Mouse (Mus musculus): ENCODE measurements around the gene Parva. TPM values are rescaled to one million over a fixed set of nuclear protein-coding genes. Genes with fewer than 3 reads are reported as not detected.

The Parva gene
- polyA plus RNA-seq, 1 experiment from 2014 or later, result 17.4 TPM

DNA sequence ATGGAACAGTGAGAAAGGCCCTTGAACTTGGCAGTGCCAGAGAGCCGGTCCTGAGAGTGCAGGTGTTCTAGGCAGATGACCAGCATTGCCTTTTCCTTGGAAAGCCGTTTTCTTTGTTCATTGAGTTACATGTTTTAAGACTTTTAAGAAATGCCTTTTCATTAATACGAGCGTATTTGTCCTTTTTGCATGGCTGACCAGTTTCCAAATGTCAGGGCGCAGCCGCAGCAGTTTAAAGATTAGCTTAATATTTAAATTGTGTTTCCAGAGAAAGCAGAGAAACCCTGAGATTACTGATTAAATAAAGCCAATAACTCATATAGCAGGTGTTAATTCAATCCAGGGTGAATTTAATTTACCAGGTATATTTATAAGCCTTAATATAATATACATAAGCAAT is 14.0 kb upstream of the Parva start:
- Histone ChIP-seq H3K4me2 (ENCODE audit: low read length) (no peak overlapping the region), H3K9me3 (replicated peaks; ENCODE audit: control insufficient read depth, low read length) (no peaks in the 10 kb centered on the region), H3K36me3 (ENCODE audit: control insufficient read depth, insufficient read depth, low read length) (no peaks in the 10 kb centered on the region), H3K4me1 (ENCODE audit: control insufficient read depth, insufficient read depth, low read length) (peaks cover 17% of the 10 kb centered on the region), H3K27ac (ENCODE audit: low read depth, low read length) (no peak overlapping the region), H3K27me3 (replicated peaks; ENCODE audit: control insufficient read depth, insufficient read depth, low read length) (no peaks in the 10 kb centered on the region), H3K4me3 (ENCODE audit: low read depth, low read length) (no peak overlapping the region), H3K9ac (ENCODE audit: low read length) (no peak overlapping the region)
- WGBS, result 80% methylated on average over 6 of the region's 6 CpGs
- DNase-seq (ENCODE audit: low spot score), result no peak
- ATAC-seq, result no peak

GRCm38 (mm10) chr7:112416058-112416526 is 11.2 kb upstream of the Parva start:
- Histone ChIP-seq H3K4me1 (ENCODE audit: control insufficient read depth, insufficient read depth, low read length) (peaks cover 17% of the 10 kb centered on the region), H3K36me3 (ENCODE audit: control insufficient read depth, insufficient read depth, low read length) (no peaks in the 10 kb centered on the region), H3K4me2 (ENCODE audit: low read length) (peak overlapping the region; percentile 38), H3K4me3 (ENCODE audit: low read depth, low read length) (no peak overlapping the region), H3K27me3 (replicated peaks; ENCODE audit: control insufficient read depth, insufficient read depth, low read length) (no peaks in the 10 kb centered on the region), H3K9ac (ENCODE audit: low read length) (0 out of 2 replicates have a peak overlapping the region, but pooled peaks have one; percentile 32), H3K27ac (ENCODE audit: low read depth, low read length) (peak overlapping the region; percentile 48), H3K9me3 (replicated peaks; ENCODE audit: control insufficient read depth, low read length) (no peaks in the 10 kb centered on the region)
- DNase-seq (ENCODE audit: low spot score) (peak; percentile 81), ATAC-seq (peak; percentile 60)
- WGBS, result 8% methylated on average over 14 of the region's 14 CpGs

DNA sequence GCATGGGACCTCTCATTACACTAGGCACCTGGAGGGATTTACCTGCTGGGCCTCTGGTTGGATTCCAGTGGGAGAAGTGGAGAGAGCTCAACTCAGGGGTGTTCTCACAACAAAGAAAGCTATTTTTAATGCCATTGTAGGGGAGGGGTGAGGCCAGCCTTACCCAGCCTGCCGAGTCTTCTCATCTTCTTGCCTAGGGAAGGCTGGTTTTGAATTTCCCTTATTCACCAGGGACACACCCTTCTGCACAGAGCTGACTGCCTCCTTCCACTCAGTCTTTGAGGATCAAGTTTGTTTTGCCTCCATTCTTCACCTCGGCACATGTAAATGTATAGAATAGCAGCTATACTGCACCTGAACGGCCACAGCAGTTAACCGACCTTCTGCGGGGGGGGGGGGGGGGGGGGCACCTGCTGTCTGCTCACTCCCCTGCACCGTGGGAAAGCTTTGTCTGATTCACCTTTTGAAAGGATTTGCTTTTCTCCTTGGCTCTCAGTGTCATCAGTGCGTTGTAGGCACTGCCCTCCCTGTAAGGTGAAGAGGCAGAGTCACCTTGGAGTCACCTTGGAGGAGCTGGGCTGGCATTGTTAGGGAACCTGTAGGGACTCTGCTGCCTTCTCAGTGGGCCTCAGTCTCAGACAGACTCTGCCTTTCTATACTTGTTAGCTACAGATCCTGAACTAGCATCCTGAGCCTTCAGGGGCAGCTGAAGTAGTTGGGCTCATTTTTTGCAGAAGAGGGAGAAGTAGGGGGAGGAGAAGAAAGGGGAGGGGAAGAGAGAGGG is 10.4 kb upstream of the Parva start:
- Histone ChIP-seq H3K4me1 (ENCODE audit: control insufficient read depth, insufficient read depth, low read length) (peaks cover 17% of the 10 kb centered on the region), H3K27me3 (replicated peaks; ENCODE audit: control insufficient read depth, insufficient read depth, low read length) (no peaks in the 10 kb centered on the region), H3K4me2 (ENCODE audit: low read length) (peak overlapping the region; percentile 38), H3K36me3 (ENCODE audit: control insufficient read depth, insufficient read depth, low read length) (no peaks in the 10 kb centered on the region), H3K9ac (ENCODE audit: low read length) (peak overlapping the region; percentile 32; the same call in 1 of the 2 replicates), H3K27ac (ENCODE audit: low read depth, low read length) (no peak overlapping the region), H3K4me3 (ENCODE audit: low read depth, low read length) (no peak overlapping the region), H3K9me3 (replicated peaks; ENCODE audit: control insufficient read depth, low read length) (no peaks in the 10 kb centered on the region)
- DNase-seq (ENCODE audit: low spot score) (no peak), ATAC-seq (peak; percentile 18; the same call in 1 of the 2 replicates)
- 2% methylated on average over 6 of the region's 7 CpGs for WGBS

DNA sequence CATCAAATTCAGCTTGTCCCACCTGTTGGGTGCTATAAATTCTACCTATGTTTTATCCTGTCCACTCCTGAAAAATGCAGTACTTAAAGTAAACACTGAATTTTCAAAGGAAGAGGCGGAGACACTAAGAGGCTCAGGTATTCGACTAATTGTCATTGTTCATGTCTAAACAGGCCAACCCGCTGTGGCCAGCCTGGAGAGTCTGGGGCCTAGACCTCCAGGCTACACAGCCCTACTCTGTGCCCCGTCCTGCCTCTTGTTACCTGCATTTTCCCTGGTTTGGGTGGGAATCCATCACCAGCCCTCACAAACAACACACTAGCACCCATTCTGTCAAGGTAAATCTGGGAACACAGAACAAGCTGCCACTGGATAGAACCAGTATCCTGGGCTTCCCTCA is 9.7 kb upstream of the Parva start:
- ATAC-seq, result no peak
- no peak overlapping the region for H3K27ac ChIP-seq (ENCODE audit: low read depth, low read length)

GRCm38 (mm10) chr7:112423438-112423837 is 3.9 kb upstream of the Parva start:
- H3K4me1 ChIP-seq (ENCODE audit: control insufficient read depth, insufficient read depth, low read length), result peaks cover 2% of the 10 kb centered on the region; the same call in 1 of the 2 replicates
- no peaks in the 10 kb centered on the region for H3K9me3 ChIP-seq (replicated peaks; ENCODE audit: control insufficient read depth, low read length)
- no peak overlapping the region for H3K27ac ChIP-seq (ENCODE audit: low read depth, low read length)
- H3K9ac ChIP-seq (ENCODE audit: low read length), result no peak overlapping the region
- no peaks in the 10 kb centered on the region for H3K36me3 ChIP-seq (ENCODE audit: control insufficient read depth, insufficient read depth, low read length)
- DNase-seq (ENCODE audit: low spot score), result no peak
- no peak overlapping the region for H3K4me3 ChIP-seq (ENCODE audit: low read depth, low read length)
- 83% methylated on average over 4 of the region's 4 CpGs for WGBS
- ATAC-seq, result no peak
- no peak overlapping the region for H3K4me2 ChIP-seq (ENCODE audit: low read length)
- no peaks in the 10 kb centered on the region for H3K27me3 ChIP-seq (replicated peaks; ENCODE audit: control insufficient read depth, insufficient read depth, low read length)

More for the DNA sequence above, 9.7 kb upstream of the Parva start:
- Histone ChIP-seq H3K27me3 (replicated peaks; ENCODE audit: control insufficient read depth, insufficient read depth, low read length) (no peaks in the 10 kb centered on the region), H3K9ac (ENCODE audit: low read length) (no peak overlapping the region), H3K36me3 (ENCODE audit: control insufficient read depth, insufficient read depth, low read length) (no peaks in the 10 kb centered on the region), H3K4me3 (ENCODE audit: low read depth, low read length) (no peak overlapping the region), H3K9me3 (replicated peaks; ENCODE audit: control insufficient read depth, low read length) (no peaks in the 10 kb centered on the region), H3K4me2 (ENCODE audit: low read length) (no peak overlapping the region), H3K4me1 (ENCODE audit: control insufficient read depth, insufficient read depth, low read length) (peaks cover 17% of the 10 kb centered on the region)
- 51% methylated on average over 4 of the region's 4 CpGs for WGBS
- DNase-seq (ENCODE audit: low spot score), result no peak

- no peak overlapping the region for H3K9ac ChIP-seq (ENCODE audit: low read length)
- WGBS, result 64% methylated on average over 5 of the region's 5 CpGs
- no peaks in the 10 kb centered on the region for H3K36me3 ChIP-seq (ENCODE audit: control insufficient read depth, insufficient read depth, low read length)
- no peak for ATAC-seq
- H3K27me3 ChIP-seq (replicated peaks; ENCODE audit: control insufficient read depth, insufficient read depth, low read length), result no peaks in the 10 kb centered on the region
- H3K4me2 ChIP-seq (ENCODE audit: low read length), result peak overlapping the region; percentile 87
- DNase-seq (ENCODE audit: low spot score), result no peak
- no peaks in the 10 kb centered on the region for H3K9me3 ChIP-seq (replicated peaks; ENCODE audit: control insufficient read depth, low read length)
- no peak overlapping the region for H3K27ac ChIP-seq (ENCODE audit: low read depth, low read length)
- H3K4me1 ChIP-seq (ENCODE audit: control insufficient read depth, insufficient read depth, low read length), result peaks cover 2% of the 10 kb centered on the region; the same call in 1 of the 2 replicates
- H3K4me3 ChIP-seq (ENCODE audit: low read depth, low read length), result no peak overlapping the region
Observed at GRCm38 (mm10) chr7:112426811-112427210, 494 bp upstream of the Parva start.

DNA sequence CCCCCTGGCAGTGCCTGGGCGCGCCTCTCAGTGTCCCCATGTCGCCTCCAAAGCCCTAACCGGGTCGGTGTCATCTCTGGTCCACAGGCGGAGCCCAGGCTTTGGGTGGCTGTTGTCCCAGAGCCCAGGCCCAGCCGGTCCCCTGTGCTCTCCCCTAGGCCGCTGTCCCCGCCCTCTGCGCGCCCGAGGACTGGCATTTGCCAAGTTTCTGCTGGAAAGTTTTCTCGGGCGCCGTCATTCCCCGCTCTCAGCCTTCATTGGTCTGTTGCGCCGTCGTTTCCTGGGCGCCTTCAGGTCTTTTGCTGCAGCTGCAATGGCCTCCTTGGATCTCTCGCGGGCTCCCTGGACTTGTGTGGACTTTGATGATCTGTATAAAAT is 842 bp downstream of the Parva start:
- Histone ChIP-seq H3K4me3 (ENCODE audit: low read depth, low read length) (peak overlapping the region; percentile 63), H3K9ac (ENCODE audit: low read length) (peak overlapping the region; percentile 83), H3K27ac (ENCODE audit: low read depth, low read length) (peak overlapping the region; percentile 88), H3K4me1 (ENCODE audit: control insufficient read depth, insufficient read depth, low read length) (peaks cover 2% of the 10 kb centered on the region; the same call in 1 of the 2 replicates), H3K4me2 (ENCODE audit: low read length) (peak overlapping the region; percentile 87), H3K27me3 (replicated peaks; ENCODE audit: control insufficient read depth, insufficient read depth, low read length) (no peaks in the 10 kb centered on the region), H3K9me3 (replicated peaks; ENCODE audit: control insufficient read depth, low read length) (no peaks in the 10 kb centered on the region), H3K36me3 (ENCODE audit: control insufficient read depth, insufficient read depth, low read length) (no peaks in the 10 kb centered on the region)
- DNase-seq (ENCODE audit: low spot score), result peak; percentile 81
- peak; percentile 94 for ATAC-seq
- 0% methylated on average over 21 of the region's 22 CpGs for WGBS

DNA sequence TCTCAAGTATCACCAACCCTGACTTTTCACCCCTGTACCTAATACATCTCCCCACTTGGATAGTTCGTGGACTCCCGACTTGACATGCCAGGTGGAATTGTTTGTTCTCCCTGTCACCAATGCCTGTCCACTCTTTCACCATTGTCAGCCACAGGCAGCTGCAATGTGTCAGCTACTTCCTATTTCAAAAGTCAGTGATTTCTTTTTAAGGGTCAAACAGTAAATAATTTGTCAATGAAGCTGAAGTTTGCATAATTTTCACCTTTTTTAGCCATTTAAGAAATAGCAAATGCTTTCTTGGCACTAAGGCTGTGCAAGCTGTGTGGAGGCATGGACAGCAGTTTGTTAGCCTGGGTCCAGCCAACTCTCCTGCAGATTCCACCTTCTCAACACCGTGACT is 12.5 kb downstream of the Parva start:
- Histone ChIP-seq H3K4me1 (ENCODE audit: control insufficient read depth, insufficient read depth, low read length) (peaks cover 9% of the 10 kb centered on the region), H3K4me3 (ENCODE audit: low read depth, low read length) (no peak overlapping the region), H3K27me3 (replicated peaks; ENCODE audit: control insufficient read depth, insufficient read depth, low read length) (no peaks in the 10 kb centered on the region), H3K4me2 (ENCODE audit: low read length) (no peak overlapping the region), H3K9me3 (replicated peaks; ENCODE audit: control insufficient read depth, low read length) (0 out of 2 replicates have a peak, but pooled peaks cover 3% of the 10 kb centered on the region), H3K9ac (ENCODE audit: low read length) (no peak overlapping the region), H3K27ac (ENCODE audit: low read depth, low read length) (no peak overlapping the region), H3K36me3 (ENCODE audit: control insufficient read depth, insufficient read depth, low read length) (no peaks in the 10 kb centered on the region)
- 92% methylated on average over 3 of the region's 3 CpGs for WGBS
- ATAC-seq (no peak), DNase-seq (ENCODE audit: low spot score) (no peak)
